Mouse (Mus musculus) intestine, embryonic 16.5 days (tissue): ENCODE measurements around the gene Grin2b. TPM values are rescaled to one million over a fixed set of nuclear protein-coding genes. Genes with fewer than 3 reads are reported as not detected.
"Not testable (repeated sequence)": the region's sequence is repeated elsewhere in the genome, so short reads cannot be mapped to it uniquely, and the experiment has no call there.

Source experiments
- ATAC-seq: fragments of 200-750 bp; cut with Nextera tagmentation; 2 replicates; pipeline ENCODE4 v1.8.0; 2017; ENCODE audit warnings: moderate TSS enrichment, moderate library complexity
- H3K27ac ChIP-seq: fragments of 300-500 bp; sonication (generic); 2 replicates; pipeline ENCODE4 v1.5.1; 2014; ENCODE audit warnings: mild to moderate bottlenecking, low read length
- H3K27me3 ChIP-seq: fragments of 300-500 bp; sonication (generic); replicated peaks from 2 replicates; pipeline ENCODE4 v1.6.1; 2014; ENCODE audit warnings: low read length, control low read depth, mixed read lengths; ENCODE audit not compliant: control insufficient read depth, insufficient read depth
- H3K36me3 ChIP-seq: fragments of 300-500 bp; sonication (generic); 2 replicates; pipeline ENCODE4 v1.6.1; 2014; ENCODE audit warnings: low read length, control low read depth; ENCODE audit not compliant: control insufficient read depth, insufficient read depth
- H3K4me1 ChIP-seq: fragments of 300-500 bp; sonication (generic); 2 replicates; pipeline ENCODE4 v1.6.1; 2014; ENCODE audit warnings: low read length, control low read depth, mixed read lengths; ENCODE audit not compliant: control insufficient read depth, insufficient read depth
- H3K4me2 ChIP-seq: fragments of 300-500 bp; sonication (generic); 2 replicates; pipeline ENCODE4 v1.6.1; 2014; ENCODE audit warnings: low read depth, low read length, control low read depth
- H3K4me3 ChIP-seq: fragments of 300-500 bp; sonication (generic); 2 replicates; pipeline ENCODE4 v1.5.1; 2014; ENCODE audit warnings: mild to moderate bottlenecking, low read length
- H3K9ac ChIP-seq: fragments of 300-500 bp; sonication (generic); 2 replicates; pipeline ENCODE4 v1.6.1; 2014; ENCODE audit warnings: low read depth, low read length
- H3K9me3 ChIP-seq: fragments of 300-500 bp; sonication (generic); 2 replicates; pipeline ENCODE4 v1.6.1; 2016; ENCODE audit warnings: low read length, control low read depth; ENCODE audit not compliant: control insufficient read depth
- WGBS: fragments of 180-500 bp; shearing (Covaris S2); extraction: QIAGEN DNeasy Blood & Tissue Kit; methylation state at CpG from one replicate; pipeline ENCODE4 v1.1.7; 2014; 5-methylcytosine and 5-hydroxymethylcytosine counted together
- polyA plus RNA-seq: library from polyadenylated mRNA; unstranded; fragments of >200 nt; fragmentation: Nextera tagmentation; extraction: Ambion mirVana; gene quantifications from 2 replicates; pipeline ENCODE4 v1.2.1, GENCODE M21; 2015

Gene Grin2b
- polyA plus RNA-seq, 1 experiment from 2014 or later: not detected

DNA sequence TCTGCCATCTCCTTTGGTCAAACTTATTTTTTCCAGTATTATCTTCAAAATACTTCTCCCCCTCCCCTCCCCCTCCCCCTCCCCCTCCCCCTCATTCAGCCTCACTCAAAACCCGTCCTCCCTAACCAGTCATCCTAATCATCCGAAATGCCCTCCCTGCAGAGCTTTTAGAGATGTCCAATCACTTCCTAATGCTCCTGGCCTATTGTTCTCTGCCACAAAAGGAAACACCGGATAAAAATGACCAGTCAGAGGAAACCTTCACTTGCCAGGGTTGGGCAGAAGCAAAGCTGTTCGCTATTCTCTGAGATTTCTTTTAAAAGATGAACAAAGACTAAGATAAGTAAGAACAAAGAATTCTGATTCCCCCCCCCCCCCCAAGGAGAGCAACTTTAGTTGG lies 458.4 kb downstream of the Grin2b start:
- Histone ChIP-seq H3K4me3 (no peak overlapping the region), H3K9me3 (no peaks in the 10 kb centered on the region), H3K36me3 (no peaks in the 10 kb centered on the region), H3K4me1 (no peaks in the 10 kb centered on the region), H3K27me3 (no peaks in the 10 kb centered on the region), H3K27ac (no peak overlapping the region), H3K4me2 (no peak overlapping the region), H3K9ac (no peak overlapping the region)
- ATAC-seq: no peak
- 74% methylated on average over 4 of the region's 4 CpGs for WGBS

DNA sequence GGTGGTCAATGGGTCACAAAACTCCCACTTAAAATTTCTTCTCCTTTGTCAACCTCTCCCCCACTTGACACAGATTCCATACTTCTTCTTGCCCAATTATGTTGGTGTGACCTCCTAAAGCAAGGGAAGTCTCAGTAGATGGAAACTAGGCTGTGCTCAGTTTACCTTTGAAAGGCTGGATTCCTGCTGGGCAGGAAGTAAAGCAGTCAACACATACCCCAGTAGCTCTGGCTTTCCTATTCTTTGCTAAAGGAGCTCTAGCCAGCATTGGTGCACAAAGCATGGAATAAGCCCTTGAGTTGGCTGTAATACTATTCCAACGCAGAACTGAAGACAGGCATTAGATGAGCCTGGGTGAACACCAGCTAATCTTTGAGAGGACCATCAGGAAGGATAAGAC lies 459.1 kb downstream of the Grin2b start:
- H3K4me2 ChIP-seq: no peak overlapping the region
- H3K4me3 ChIP-seq: no peak overlapping the region
- H3K27ac ChIP-seq: no peak overlapping the region
- H3K9me3 ChIP-seq: no peaks in the 10 kb centered on the region
- no peak for ATAC-seq
- H3K4me1 ChIP-seq: no peaks in the 10 kb centered on the region
- H3K9ac ChIP-seq: no peak overlapping the region
- H3K27me3 ChIP-seq: no peaks in the 10 kb centered on the region
- 68% methylated on average over 1 of the region's 1 CpGs for WGBS
- H3K36me3 ChIP-seq: no peaks in the 10 kb centered on the region

DNA sequence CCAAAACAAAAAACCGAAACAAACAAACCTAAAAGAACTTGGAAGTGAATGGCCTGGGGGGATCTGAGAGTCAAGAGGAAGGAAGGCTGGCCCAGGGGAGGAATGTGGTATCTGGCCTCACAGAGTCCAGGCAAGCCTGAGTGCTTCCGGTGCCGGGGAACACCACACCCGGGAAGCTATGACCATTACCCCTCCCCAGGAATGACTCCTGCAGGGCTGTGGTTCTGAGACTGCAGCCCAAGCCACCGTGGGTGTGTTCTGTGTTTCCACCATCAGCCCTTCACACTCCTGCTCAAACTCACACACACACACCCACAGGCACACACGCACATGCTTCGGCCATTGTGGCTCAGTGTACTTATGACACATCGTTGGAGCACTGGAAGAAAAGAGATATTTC lies 459.6 kb downstream of the Grin2b start:
- no peak for ATAC-seq

DNA sequence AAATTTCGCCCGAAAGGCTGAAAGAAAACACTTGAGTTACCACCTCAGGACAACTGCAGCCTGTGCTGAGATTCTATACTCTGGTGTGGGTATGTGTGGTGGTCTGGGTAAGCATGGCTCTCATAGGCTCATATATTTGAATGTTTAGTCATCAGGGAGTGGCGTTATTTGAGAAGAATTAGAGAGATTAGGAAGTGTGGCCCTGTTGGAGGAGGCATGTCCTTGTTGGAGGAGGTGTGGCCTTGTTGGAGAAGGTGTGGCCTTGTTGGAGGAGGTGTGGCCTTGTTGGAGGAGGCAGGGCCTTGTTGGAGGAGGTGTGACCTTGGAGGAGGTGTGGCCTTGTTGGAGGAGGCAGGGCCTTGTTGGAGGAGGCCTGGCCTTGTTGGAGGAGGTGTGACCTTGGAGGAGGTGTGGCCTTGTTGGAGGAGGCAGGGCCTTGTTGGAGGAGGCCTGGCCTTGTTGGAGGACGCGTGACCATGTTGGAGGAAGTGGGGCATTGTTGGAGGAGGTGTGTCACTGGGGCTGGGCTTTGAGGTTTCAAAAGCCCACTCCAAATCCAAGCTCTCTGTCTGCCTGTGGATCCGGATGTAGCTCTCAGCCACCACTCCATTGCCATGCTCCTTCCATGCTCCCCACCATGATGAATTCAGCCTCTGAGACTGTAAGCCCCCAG lies 466.3 kb downstream of the Grin2b start:
- H3K4me3 ChIP-seq, H3K27me3 ChIP-seq, H3K36me3 ChIP-seq, ATAC-seq, H3K27ac ChIP-seq, H3K9me3 ChIP-seq, H3K4me2 ChIP-seq, H3K4me1 ChIP-seq, H3K9ac ChIP-seq: not testable (repeated sequence)
- 79% methylated on average over 6 of the region's 6 CpGs for WGBS

More for the DNA sequence above, 459.6 kb downstream of the Grin2b start:
- Histone ChIP-seq H3K4me2 (no peak overlapping the region), H3K4me1 (no peaks in the 10 kb centered on the region), H3K9me3 (no peaks in the 10 kb centered on the region), H3K27ac (no peak overlapping the region), H3K9ac (no peak overlapping the region), H3K4me3 (no peak overlapping the region), H3K36me3 (no peaks in the 10 kb centered on the region), H3K27me3 (no peaks in the 10 kb centered on the region)
- WGBS: 81% methylated on average over 8 of the region's 8 CpGs

DNA sequence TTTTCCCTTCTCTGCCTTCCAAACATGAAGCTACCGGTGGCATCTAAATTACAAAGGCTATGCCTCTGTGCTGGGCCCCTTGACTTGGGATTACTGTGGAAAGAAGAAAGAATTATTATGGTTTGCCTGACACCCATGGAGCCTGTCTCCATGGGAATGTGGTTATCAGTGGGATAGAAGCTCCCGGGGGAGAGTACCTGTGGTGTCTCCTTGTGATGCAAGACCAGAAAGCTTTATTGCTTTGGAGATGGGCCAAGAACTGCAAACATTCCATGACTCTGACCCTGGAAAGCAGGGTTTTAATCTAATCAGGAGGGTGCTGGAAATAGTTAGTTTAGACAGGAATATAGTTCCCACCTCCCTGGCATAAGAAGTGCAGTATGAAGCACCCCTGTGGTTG lies 469.7 kb downstream of the Grin2b start:
- no peak overlapping the region for H3K27ac ChIP-seq
- no peak overlapping the region for H3K9ac ChIP-seq
- H3K4me1 ChIP-seq: no peaks in the 10 kb centered on the region
- no peaks in the 10 kb centered on the region for H3K27me3 ChIP-seq
- H3K4me3 ChIP-seq: no peak overlapping the region
- peak; percentile 62 for ATAC-seq
- 40% methylated on average over 2 of the region's 2 CpGs for WGBS
- H3K4me2 ChIP-seq: no peak overlapping the region
- no peaks in the 10 kb centered on the region for H3K9me3 ChIP-seq
- H3K36me3 ChIP-seq: no peaks in the 10 kb centered on the region

DNA sequence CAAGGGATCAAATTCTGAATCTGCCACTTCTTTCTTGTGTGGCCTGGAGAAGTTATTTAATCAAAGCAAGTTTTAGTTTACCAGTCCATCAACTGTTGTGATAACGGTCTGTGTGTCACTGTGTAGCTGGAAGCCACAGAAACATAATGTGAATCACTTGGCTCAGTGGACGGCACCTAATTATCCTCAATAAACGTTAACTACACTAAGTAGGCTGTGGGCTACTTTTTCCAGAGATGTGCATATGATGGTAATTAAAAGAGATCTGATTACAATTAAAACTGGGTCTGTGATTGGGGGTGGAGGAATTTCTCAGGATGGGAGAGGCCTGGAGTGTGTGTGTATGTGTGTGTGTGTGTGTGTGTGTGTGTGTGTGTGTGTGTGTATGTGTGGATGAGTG lies 471.9 kb downstream of the Grin2b start:
- no peak overlapping the region for H3K4me3 ChIP-seq
- H3K9ac ChIP-seq: no peak overlapping the region
- ATAC-seq: no peak
- no peaks in the 10 kb centered on the region for H3K36me3 ChIP-seq
- no peak overlapping the region for H3K27ac ChIP-seq
- H3K4me2 ChIP-seq: no peak overlapping the region
- no peaks in the 10 kb centered on the region for H3K4me1 ChIP-seq
- 80% methylated on average over 3 of the region's 3 CpGs for WGBS
- H3K27me3 ChIP-seq: no peaks in the 10 kb centered on the region
- no peaks in the 10 kb centered on the region for H3K9me3 ChIP-seq

DNA sequence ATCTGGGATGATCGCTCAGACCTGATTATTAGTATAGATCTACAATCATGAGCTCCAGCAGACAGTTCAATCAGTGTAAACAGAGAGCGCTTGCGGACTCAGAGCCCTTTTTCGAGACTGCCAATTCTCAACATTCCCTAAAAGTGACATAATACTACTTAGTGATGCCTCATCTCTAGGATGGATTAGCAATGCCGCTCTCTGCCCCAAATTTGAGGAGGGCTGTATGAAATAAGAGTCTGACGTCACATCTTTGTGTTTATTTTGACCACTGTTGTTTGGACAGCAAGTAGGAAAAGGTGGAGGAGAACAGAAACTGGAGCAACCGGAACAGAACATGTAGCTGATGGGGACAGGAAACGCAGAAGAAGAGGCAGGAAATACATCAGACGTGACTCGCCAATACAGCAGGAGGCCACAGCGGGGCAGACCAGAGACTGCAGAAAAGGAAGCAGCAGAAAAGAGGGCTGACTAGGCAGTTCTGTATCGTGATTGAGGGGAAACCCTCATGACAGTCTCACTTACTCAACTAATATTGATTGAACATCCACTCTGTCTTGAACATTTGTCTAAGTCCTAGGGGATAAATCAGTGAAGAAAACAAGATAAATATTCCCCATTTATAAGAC lies 472.5 kb downstream of the Grin2b start:
- no peaks in the 10 kb centered on the region for H3K4me1 ChIP-seq
- no peaks in the 10 kb centered on the region for H3K27me3 ChIP-seq
- no peak overlapping the region for H3K9ac ChIP-seq
- no peaks in the 10 kb centered on the region for H3K36me3 ChIP-seq
- no peak for ATAC-seq
- WGBS: 59% methylated on average over 12 of the region's 12 CpGs
- no peak overlapping the region for H3K4me2 ChIP-seq
- no peak overlapping the region for H3K4me3 ChIP-seq
- H3K9me3 ChIP-seq: no peaks in the 10 kb centered on the region
- H3K27ac ChIP-seq: no peak overlapping the region

DNA sequence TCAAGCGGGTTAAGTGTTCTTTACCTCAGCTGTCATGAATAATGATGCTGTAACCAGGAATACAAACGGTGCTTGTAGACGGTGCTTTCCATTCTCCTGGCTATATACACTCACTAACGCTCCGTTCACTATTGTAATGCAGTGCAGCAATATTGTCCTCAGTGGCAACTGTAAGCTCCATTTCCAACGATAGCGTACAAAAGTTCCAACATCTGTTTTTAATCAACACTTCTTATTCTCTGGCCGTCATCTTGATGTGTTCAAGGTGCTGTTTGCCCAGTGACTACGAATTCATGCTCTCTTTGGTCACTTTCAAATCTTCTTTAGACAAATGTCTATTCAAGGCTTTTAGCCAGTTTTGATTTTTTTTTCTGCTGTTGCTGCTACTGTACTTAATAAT lies 480.8 kb downstream of the Grin2b start:
- 55% methylated on average over 9 of the region's 9 CpGs for WGBS
- Histone ChIP-seq H3K9me3 (no peaks in the 10 kb centered on the region), H3K4me3 (no peak overlapping the region), H3K36me3 (no peaks in the 10 kb centered on the region), H3K27ac (no peak overlapping the region), H3K4me2 (no peak overlapping the region), H3K4me1 (no peaks in the 10 kb centered on the region), H3K9ac (no peak overlapping the region), H3K27me3 (no peaks in the 10 kb centered on the region)
- ATAC-seq: no peak

DNA sequence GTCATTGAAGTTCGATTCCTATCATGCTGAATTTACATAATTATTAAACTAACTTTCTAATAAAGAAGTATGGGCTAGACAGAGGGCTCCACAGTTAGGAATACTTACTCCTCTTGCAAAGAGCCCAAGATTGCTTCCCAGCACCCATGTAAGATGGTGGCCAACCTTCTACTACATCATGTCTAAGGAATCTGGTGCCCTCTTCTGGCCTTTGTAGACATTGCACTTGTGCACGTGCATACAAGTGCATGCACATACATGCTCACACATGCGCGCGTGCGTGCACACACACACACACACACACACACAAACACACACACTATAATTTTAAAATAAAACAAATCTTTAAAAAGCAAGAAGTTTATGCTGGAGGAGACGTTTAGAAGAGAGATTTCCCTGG lies 481.8 kb downstream of the Grin2b start:
- H3K9me3 ChIP-seq: no peaks in the 10 kb centered on the region
- no peaks in the 10 kb centered on the region for H3K4me1 ChIP-seq
- no peak overlapping the region for H3K4me2 ChIP-seq
- no peaks in the 10 kb centered on the region for H3K36me3 ChIP-seq
- no peak for ATAC-seq
- no peak overlapping the region for H3K9ac ChIP-seq
- H3K27ac ChIP-seq: no peak overlapping the region
- H3K27me3 ChIP-seq: no peaks in the 10 kb centered on the region
- no peak overlapping the region for H3K4me3 ChIP-seq
- WGBS: 89% methylated on average over 7 of the region's 7 CpGs

DNA sequence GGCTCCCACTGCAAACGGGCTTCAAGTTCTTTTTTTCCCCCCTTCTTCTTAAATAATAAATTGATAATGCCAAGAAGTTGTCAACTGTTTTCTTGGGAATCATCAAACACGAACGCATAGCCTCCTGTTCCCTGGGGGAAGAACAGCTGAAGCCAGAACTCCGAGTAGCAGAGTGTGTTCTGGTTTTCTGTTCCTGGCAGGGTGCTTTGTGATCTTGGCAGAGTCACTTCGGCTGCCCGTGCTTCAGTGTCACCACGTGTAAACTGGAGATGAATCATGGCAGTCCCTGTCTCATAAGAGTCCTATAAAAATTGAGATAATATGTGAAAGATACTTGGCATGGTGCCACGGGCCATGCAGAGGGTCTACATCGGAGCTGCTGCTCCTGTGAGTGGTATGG lies 485.4 kb downstream of the Grin2b start:
- WGBS: 53% methylated on average over 9 of the region's 9 CpGs
- no peaks in the 10 kb centered on the region for H3K9me3 ChIP-seq

More for the DNA sequence above, 485.4 kb downstream of the Grin2b start:
- no peak overlapping the region for H3K9ac ChIP-seq
- H3K4me2 ChIP-seq: no peak overlapping the region
- no peaks in the 10 kb centered on the region for H3K4me1 ChIP-seq
- no peak overlapping the region for H3K27ac ChIP-seq
- no peak for ATAC-seq
- H3K27me3 ChIP-seq: no peaks in the 10 kb centered on the region
- no peaks in the 10 kb centered on the region for H3K36me3 ChIP-seq
- no peak overlapping the region for H3K4me3 ChIP-seq
